Mouse (Mus musculus) limb, embryonic 10.5 days (tissue): ENCODE results near the gene Ifnl2. TPM values are rescaled to one million over a fixed set of nuclear protein-coding genes. Genes with fewer than 3 reads are reported as not detected.
A peak's percentile ranks its signal among the peaks of the same experiment; 100 is the strongest.

Source experiments
- DNase-seq: peaks from one replicate; pipeline ENCODE4 v3.0.0-alpha.2; 2017; ENCODE audit warnings: low spot score
- H3K27ac ChIP-seq: fragments of 300-500 bp; sonication (generic); 2 replicates; pipeline ENCODE4 v1.5.1; 2016; ENCODE audit warnings: mild to moderate bottlenecking
- H3K27me3 ChIP-seq: fragments of 300-500 bp; sonication (generic); 2 replicates; pipeline ENCODE4 v1.6.1; 2016; ENCODE audit warnings: low read depth, mild to moderate bottlenecking; ENCODE audit not compliant: poor library complexity, severe bottlenecking
- H3K36me3 ChIP-seq: fragments of 300-500 bp; sonication (generic); 2 replicates; pipeline ENCODE4 v1.6.1; 2016; ENCODE audit warnings: mild to moderate bottlenecking, moderate library complexity
- H3K4me1 ChIP-seq: fragments of 300-500 bp; sonication (generic); 2 replicates; pipeline ENCODE4 v1.6.1; 2016
- H3K4me3 ChIP-seq: fragments of 300-500 bp; sonication (generic); 2 replicates; pipeline ENCODE4 v1.5.1; 2016; ENCODE audit warnings: mild to moderate bottlenecking, moderate library complexity
- H3K9me3 ChIP-seq: fragments of 300-500 bp; sonication (generic); replicated peaks from 2 replicates; pipeline ENCODE4 v1.6.1; 2016; ENCODE audit warnings: mild to moderate bottlenecking
- WGBS: fragments of 180-500 bp; shearing (Covaris S2); methylation state at CpG from one replicate; pipeline ENCODE4 v1.1.7; 2016; 5-methylcytosine and 5-hydroxymethylcytosine counted together
- polyA plus RNA-seq: library from polyadenylated mRNA; unstranded; fragments of >200 nt; fragmentation: Nextera tagmentation; extraction: Ambion mirVana; gene quantifications from 2 replicates; pipeline ENCODE4 v1.2.1, GENCODE M21; 2016

Ifnl2 gene
- polyA plus RNA-seq, 1 experiment from 2014 or later: not detected

DNA sequence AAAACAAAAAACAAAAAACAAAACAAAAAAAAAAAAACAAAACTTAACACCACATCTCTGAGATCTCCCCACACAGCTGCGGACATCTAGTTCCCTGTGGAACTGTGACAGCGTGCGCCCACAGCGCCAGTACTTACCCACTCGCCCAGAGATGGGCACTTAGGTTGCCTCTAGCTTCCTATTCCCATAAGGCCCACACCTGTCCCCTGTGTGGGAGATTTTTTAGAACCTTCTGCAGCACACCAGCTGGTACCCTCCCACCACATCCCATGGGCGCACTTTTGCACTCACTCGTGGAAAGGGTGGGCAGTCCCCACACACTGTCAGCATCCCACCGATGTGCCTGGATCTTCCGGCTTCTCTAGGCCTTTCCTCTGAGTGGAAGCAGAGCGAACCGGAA lies 27.4 kb downstream of the Ifnl2 start:
- H3K36me3 ChIP-seq: no peaks in the 10 kb centered on the region
- H3K27me3 ChIP-seq: peaks cover 14% of the 10 kb centered on the region
- H3K9me3 ChIP-seq: no peaks in the 10 kb centered on the region
- no peak overlapping the region for H3K4me3 ChIP-seq
- no peak overlapping the region for H3K27ac ChIP-seq
- H3K4me1 ChIP-seq: peaks cover 15% of the 10 kb centered on the region
- WGBS: 88% methylated on average over 11 of the region's 11 CpGs
- no peak for DNase-seq

DNA sequence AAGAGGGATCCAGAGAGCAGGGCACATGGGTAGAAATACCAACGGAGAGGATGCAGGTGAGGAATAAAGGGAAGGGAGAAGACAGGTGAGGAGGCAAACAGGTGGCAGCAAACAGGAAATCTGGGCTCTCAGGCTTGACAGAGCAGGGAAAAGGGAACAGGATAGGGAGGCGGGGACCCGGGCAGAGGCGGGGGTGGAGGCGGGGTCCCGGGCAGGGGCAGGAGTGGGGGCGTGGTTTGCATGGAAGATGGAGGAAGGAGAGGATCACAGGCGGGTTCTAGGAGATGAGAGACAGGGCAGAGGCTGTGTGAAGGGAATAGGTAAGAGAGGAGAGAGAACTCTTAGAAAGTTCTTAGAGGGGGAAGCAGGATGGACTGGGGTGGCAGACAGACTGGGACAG lies 31.4 kb downstream of the Ifnl2 start:
- Histone ChIP-seq H3K27me3 (no peaks in the 10 kb centered on the region), H3K36me3 (no peaks in the 10 kb centered on the region), H3K27ac (no peak overlapping the region), H3K4me1 (peaks cover 7% of the 10 kb centered on the region), H3K9me3 (no peaks in the 10 kb centered on the region), H3K4me3 (no peak overlapping the region)
- peak; percentile 48 for DNase-seq
- 6% methylated on average over 8 of the region's 8 CpGs for WGBS

DNA sequence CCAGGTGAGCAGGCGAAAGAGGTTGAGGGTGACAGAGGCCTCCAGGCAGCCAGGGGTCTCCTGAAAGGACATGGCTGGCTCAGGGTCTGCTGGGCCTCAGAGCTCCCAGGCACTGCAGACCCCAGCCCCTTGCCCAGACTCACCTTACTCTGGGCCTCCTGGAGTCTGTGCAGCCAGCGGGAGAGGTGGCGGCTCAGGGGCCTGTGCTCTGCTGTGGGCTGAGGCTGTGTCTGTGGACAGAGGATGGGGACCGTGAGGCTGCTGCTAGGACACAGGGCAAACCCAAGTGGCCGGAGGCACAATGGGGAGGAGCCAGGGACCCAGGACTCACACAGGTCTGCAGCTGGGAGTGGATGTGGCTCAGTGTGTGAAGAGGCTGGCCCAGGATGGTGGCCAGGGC lies 32.9 kb downstream of the Ifnl2 start:
- H3K36me3 ChIP-seq: no peaks in the 10 kb centered on the region
- no peak for DNase-seq
- 94% methylated on average over 5 of the region's 5 CpGs for WGBS
- no peak overlapping the region for H3K4me3 ChIP-seq
- no peak overlapping the region for H3K27ac ChIP-seq
- H3K4me1 ChIP-seq: peaks cover 6% of the 10 kb centered on the region
- no peaks in the 10 kb centered on the region for H3K9me3 ChIP-seq
- H3K27me3 ChIP-seq: no peaks in the 10 kb centered on the region

DNA sequence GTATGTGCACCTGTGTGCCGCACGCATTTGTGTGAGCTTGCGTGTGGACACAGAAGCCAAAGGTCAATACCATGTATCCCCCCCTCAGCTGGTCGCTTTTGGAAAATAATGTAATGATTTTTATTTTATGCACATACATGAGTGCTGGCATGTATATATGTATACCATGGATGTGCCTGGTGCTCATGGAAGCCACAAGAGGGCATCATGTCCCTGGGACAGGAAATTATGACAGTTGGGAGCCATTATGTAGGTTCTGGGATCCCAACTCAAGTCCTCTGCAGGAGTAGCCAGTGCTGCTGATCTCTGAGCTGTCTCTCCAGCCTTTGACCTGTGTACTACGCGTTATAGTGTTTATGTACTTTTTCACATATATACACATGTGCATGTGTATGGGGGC lies 34.1 kb downstream of the Ifnl2 start:
- Histone ChIP-seq H3K36me3 (no peaks in the 10 kb centered on the region), H3K27me3 (no peaks in the 10 kb centered on the region), H3K4me1 (peaks cover 6% of the 10 kb centered on the region), H3K4me3 (no peak overlapping the region), H3K9me3 (no peaks in the 10 kb centered on the region), H3K27ac (no peak overlapping the region)
- DNase-seq: no peak
- WGBS: 91% methylated on average over 6 of the region's 6 CpGs

DNA sequence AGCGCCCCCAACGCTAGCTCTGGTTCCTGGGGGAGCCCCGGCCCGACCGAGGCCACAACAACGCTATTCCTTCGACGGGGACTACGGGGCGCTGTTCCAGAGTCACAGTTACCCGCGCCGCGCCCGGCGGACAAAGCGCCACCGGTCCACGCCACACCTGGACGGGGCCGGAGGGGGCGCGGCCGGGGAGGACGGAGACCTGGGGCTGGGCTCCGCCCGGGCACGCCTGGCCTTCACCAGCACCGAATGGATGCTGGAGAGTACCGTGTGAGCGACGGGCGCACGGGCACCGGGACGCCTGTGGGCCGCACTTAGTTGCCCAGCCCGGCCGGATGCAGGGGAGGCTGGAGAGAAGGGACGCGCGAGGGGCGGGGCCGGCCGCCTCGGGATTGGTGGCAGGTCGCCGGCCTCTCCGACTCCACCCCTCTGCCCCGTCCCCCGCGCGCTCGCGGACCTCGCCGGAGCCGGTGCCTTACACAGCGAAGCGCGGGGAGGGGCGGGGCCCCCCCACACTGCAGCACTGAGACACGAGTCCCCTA lies 43.0 kb downstream of the Ifnl2 start:
- Histone ChIP-seq H3K27ac (peak overlapping the region; percentile 91), H3K4me1 (peaks cover 14% of the 10 kb centered on the region), H3K36me3 (peaks cover 26% of the 10 kb centered on the region), H3K27me3 (peaks cover 39% of the 10 kb centered on the region), H3K4me3 (peak overlapping the region; percentile 70), H3K9me3 (no peaks in the 10 kb centered on the region)
- DNase-seq: peak; percentile 87
- under 1% methylated on average over 59 of the region's 63 CpGs for WGBS

DNA sequence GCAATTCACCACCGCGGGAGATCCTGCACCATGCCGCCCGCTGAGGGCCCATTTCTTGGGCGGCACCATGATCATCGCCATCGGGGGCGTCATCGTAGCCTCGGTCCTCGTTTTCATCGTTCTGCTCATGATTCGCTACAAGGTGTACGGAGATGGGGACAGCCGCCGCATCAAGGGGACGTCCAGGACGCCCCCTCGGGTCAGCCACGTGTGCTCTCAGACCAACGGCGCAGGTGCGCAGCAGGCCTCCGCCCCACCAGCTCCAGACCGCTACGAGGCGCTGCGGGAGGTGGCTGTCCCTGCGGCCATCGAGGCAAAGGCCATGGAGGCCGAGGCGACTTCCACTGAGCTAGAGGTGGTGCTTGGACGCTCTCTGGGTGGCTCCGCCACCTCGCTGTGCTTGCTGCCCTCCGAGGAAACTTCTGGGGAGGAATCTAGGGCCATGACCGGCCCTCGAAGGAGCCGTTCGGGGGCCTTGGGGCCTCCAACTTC lies 43.5 kb downstream of the Ifnl2 start:
- peak; percentile 65 for DNase-seq
- 16% methylated on average over 40 of the region's 40 CpGs for WGBS
- peaks cover 39% of the 10 kb centered on the region for H3K27me3 ChIP-seq

DNA sequence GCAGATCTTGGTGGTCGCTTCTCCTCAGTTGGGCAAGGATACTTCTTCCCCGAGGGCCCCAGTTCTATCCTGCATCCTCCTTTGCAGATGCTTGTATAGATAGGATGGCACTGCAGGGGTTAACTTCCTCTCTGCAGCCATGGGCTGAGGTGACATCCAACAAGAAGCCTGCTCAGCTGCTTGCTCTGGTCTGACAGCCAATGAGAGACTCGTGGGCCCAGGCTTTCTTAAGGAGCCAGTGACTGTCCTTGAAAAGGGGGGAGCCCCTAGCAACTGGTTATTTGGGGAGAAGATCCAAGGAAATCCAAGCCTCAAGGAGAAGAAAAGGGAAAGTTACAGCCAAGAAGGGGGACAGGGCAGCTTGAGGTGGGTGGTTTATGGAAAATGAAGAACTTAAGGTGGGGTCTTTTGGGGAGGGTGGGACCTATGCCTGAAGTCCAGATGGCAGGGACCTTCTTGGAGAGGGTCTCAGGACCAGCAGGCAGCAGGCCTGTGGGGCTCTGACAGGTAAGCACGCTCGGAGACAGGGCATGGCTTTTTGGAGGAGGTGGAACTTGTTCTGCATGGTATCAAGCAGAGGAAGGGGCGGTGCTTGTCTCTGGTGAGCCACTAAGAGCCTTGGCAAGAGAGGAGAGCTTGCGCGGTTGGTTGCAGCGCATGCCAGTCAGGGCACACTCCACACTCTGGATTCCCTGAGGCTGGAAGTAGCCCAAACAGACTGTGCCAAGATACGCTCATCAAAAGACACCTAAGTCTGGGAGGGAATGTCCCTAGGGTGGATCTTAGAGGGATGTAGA lies 45.6 kb downstream of the Ifnl2 start:
- WGBS: 63% methylated on average over 10 of the region's 10 CpGs
- no peak overlapping the region for H3K4me3 ChIP-seq
- H3K27me3 ChIP-seq: peaks cover 39% of the 10 kb centered on the region
- peaks cover 14% of the 10 kb centered on the region for H3K4me1 ChIP-seq
- peaks cover 52% of the 10 kb centered on the region for H3K36me3 ChIP-seq
- no peak overlapping the region for H3K27ac ChIP-seq
- no peak for DNase-seq
- H3K9me3 ChIP-seq: no peaks in the 10 kb centered on the region

More for the DNA sequence above, 43.5 kb downstream of the Ifnl2 start:
- peak overlapping the region; percentile 91 for H3K27ac ChIP-seq
- H3K4me3 ChIP-seq: peak overlapping the region; percentile 70
- peaks cover 14% of the 10 kb centered on the region for H3K4me1 ChIP-seq
- peaks cover 31% of the 10 kb centered on the region for H3K36me3 ChIP-seq
- H3K9me3 ChIP-seq: no peaks in the 10 kb centered on the region

DNA sequence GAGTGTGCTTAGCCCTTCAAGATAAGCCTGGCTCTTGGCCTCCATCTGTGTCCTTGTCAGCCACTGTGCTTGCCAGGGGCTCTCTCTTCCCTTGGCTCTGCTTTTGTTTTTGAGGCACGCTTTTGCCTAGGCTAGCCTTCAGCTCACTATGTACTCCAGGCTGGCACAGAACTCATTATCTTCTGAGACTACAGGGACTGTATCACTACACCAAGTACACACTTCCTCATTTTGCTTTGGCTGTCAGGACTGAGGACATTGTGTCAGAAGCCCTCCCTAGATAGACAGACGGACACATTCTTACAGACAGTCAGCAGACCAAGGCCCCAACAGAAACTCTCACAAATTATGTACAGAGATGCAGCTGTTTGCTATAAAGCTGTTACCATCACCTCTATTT lies 47.5 kb downstream of the Ifnl2 start:
- Histone ChIP-seq H3K4me3 (no peak overlapping the region), H3K27me3 (peaks cover 26% of the 10 kb centered on the region), H3K4me1 (peaks cover 14% of the 10 kb centered on the region), H3K36me3 (peaks cover 71% of the 10 kb centered on the region), H3K9me3 (no peaks in the 10 kb centered on the region), H3K27ac (no peak overlapping the region)
- 96% methylated on average over 2 of the region's 2 CpGs for WGBS
- DNase-seq: no peak

DNA sequence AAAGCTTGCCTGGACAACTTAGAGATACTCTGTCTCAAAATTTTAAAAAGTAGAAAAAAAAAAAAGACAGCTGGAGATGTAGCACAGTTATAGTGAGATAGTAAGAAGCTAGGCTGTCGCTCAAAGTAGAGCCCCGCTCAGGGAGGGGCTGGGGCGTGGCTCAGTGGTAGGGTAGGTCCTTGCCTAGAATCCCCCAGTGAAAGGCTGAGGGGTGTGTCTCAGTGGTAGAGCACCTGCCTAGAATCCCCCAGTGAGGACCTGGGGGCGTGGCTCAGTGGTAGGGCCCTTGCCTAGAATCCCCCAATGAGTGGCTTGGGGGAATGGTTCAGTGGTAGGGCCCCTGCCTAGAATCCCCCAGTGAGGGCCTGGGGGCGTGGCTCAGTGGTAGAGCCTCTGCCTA lies 49.9 kb downstream of the Ifnl2 start:
- peaks cover 92% of the 10 kb centered on the region for H3K36me3 ChIP-seq
- 93% methylated on average over 5 of the region's 5 CpGs for WGBS

More for the DNA sequence above, 49.9 kb downstream of the Ifnl2 start:
- H3K27me3 ChIP-seq: peaks cover 2% of the 10 kb centered on the region; the same call in 1 of the 2 replicates
- no peak overlapping the region for H3K4me3 ChIP-seq
- DNase-seq: no peak
- no peak overlapping the region for H3K27ac ChIP-seq
- H3K9me3 ChIP-seq: no peaks in the 10 kb centered on the region
- no peaks in the 10 kb centered on the region; the same call in 1 of the 2 replicates for H3K4me1 ChIP-seq

Other genes with a start within 250 kb of the Ifnl2 start
- gene Eid2, start 242.6 kb downstream of the Ifnl2 start, polyA plus RNA-seq: 2.9 and 3.9 TPM in 2 replicates
- 7.6 and 11.2 TPM in 2 replicates for gene Eid2b, start 232.7 kb downstream of the Ifnl2 start, polyA plus RNA-seq
- not detected in 2 replicates for gene Selenov, start 219.3 kb downstream of the Ifnl2 start, polyA plus RNA-seq
- 0.56 and 2.3 TPM in 2 replicates for gene Dll3, start 208.2 kb downstream of the Ifnl2 start, polyA plus RNA-seq
- 223 and 243 TPM in 2 replicates for gene Timm50, start 198.4 kb downstream of the Ifnl2 start, polyA plus RNA-seq
- 123 and 124 TPM in 2 replicates for gene Supt5, start 171.7 kb downstream of the Ifnl2 start, polyA plus RNA-seq
- 972 and 1,174 TPM in 2 replicates for gene Rps16, start 159.8 kb downstream of the Ifnl2 start, polyA plus RNA-seq
- 90.5 and 118 TPM in 2 replicates for gene Plekhg2, start 137.9 kb downstream of the Ifnl2 start, polyA plus RNA-seq
- gene Zfp36, start 130.2 kb downstream of the Ifnl2 start, polyA plus RNA-seq: 7.5 and 7.9 TPM in 2 replicates
- gene Med29, start 117.7 kb downstream of the Ifnl2 start, polyA plus RNA-seq: 65.1 and 67.0 TPM in 2 replicates
- 81.3 and 91.5 TPM in 2 replicates for gene Paf1, start 117.5 kb downstream of the Ifnl2 start, polyA plus RNA-seq
- gene Gmfg, start 73.0 kb downstream of the Ifnl2 start, polyA plus RNA-seq: 6.8 and 7.7 TPM in 2 replicates
- gene Lrfn1, start 58.5 kb downstream of the Ifnl2 start, polyA plus RNA-seq: 4.1 and 5.0 TPM in 2 replicates
- gene Ifnl3, start 12.4 kb upstream of the Ifnl2 start, polyA plus RNA-seq: not detected in 2 replicates
- gene Sycn, start 30.4 kb upstream of the Ifnl2 start, polyA plus RNA-seq: not detected in 2 replicates
- gene Nccrp1, start 36.8 kb upstream of the Ifnl2 start, polyA plus RNA-seq: not detected in 2 replicates
- 38.2 and 40.2 TPM in 2 replicates for gene Samd4b, start 87.7 kb upstream of the Ifnl2 start, polyA plus RNA-seq
- 64.9 and 69.8 TPM in 2 replicates for gene Pak4, start 87.7 kb upstream of the Ifnl2 start, polyA plus RNA-seq
- gene Acp7, start 120.9 kb upstream of the Ifnl2 start, polyA plus RNA-seq: not detected in 2 replicates
- 4.7 and 6.3 TPM in 2 replicates for gene Fbxo27, start 182.4 kb upstream of the Ifnl2 start, polyA plus RNA-seq
- 12.7 and 16.1 TPM in 2 replicates for gene Fbxo17, start 206.3 kb upstream of the Ifnl2 start, polyA plus RNA-seq
- gene Mrps12, start 231.4 kb upstream of the Ifnl2 start, polyA plus RNA-seq: 152 and 186 TPM in 2 replicates
- gene Sars2, start 231.5 kb upstream of the Ifnl2 start, polyA plus RNA-seq: 43.9 and 46.4 TPM in 2 replicates
- not detected in 2 replicates for gene Ccer2, start 245.7 kb upstream of the Ifnl2 start, polyA plus RNA-seq